Mouse (Mus musculus): ENCODE measurements around the gene Dnah2.

Dnah2 gene

DNA sequence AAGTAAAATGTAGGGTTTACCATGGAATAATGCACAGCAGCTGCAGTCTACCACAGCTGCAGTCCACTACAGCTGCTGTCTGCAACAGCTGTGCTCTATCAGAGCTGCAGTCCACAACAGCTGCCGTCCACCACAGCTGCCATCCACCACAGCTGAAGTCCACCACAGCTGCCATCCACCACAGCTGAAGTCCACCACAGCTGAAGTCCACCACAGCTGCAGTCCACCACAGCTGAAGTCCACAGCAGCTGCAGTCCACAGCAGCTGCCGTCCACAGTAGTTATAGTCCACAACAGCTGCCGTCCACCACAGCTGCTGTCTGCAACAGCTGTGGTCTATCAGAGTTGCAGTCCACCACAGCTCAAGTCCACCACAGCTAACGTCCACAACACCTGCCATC, 89.0 kb downstream of the Dnah2 start:
- no peak for DNase-seq

DNA sequence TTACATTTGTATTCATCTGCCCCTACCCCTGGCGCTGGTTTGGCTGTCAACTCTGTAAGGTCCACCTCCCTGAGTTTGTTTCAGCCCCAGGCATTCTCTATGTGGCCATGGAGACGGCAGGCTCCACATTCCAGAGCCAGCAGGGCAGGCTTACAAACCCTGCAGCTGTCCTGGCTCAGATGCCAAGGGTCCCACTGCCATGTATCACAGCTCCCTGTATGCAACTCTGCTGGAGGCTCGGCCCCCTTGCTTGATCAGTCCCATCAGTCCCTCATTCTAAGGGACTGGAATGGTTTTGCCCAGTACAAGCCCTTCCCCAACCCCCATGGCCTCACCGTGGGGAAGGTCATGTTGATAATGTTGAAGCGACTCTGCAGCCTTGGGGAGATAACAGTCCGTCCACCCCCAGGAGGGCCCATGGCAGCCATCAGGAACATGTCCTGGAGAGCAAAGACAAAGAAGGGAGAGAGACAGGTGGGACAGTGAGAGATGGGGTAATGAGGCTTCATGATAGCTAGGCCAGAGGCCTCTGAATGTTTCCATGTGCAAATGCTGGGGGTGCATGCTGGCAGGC, 91.8 kb downstream of the Dnah2 start:
- DNase-seq, result no peak

GRCm38 (mm10) chr11:69452114-69452867, 96.6 kb downstream of the Dnah2 start:
- DNase-seq, result no peak

- DNase-seq, result no peak
Observed at GRCm38 (mm10) chr11:69447299-69447698, 101.6 kb downstream of the Dnah2 start.

DNA sequence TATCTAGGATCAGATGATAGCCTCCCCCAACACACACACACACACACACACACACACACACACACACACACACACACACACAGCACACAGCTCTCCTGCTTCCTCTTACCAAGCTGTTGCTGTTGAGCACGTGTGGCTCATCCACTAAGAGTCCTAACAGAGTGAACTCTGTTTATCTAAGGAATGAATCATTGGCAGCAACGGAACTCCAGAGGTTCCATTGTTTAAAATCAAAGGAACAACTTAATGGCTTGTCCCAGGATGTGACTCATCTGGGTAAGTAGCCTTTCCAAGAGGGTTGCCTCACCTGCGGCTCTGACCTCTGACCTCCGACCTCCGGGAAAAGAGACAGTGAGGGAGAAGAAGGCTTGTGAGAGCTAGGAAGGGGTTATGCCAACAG, 105.6 kb downstream of the Dnah2 start:
- DNase-seq, result no peak

GRCm38 (mm10) chr11:69437291-69437690, 111.6 kb downstream of the Dnah2 start:
- DNase-seq, result no peak

- no peak for DNase-seq
Observed at GRCm38 (mm10) chr11:69433189-69433588, 115.7 kb downstream of the Dnah2 start.

DNA sequence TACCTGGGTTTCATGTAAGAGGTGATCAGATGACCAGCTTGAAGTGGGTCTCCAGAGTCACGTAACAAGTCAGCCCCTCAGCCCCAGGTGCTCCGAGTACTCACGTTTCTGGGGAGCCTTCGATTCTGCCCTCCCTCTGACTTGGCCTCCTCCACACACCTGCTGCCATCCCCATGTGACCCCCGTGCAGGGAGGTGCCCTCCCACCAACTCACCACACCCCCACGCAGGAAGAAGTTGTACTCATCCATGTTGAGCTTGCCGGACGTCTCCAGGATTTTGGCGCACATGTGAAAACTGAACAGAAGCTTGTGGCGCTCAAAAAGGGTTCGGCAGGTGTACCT, 116.3 kb downstream of the Dnah2 start:
- no peak for DNase-seq

GRCm38 (mm10) chr11:69431829-69432639, 116.9 kb downstream of the Dnah2 start:
- DNase-seq, result peak; percentile 81 to 82

- no peak for DNase-seq
Observed at GRCm38 (mm10) chr11:69430631-69431030, 118.3 kb downstream of the Dnah2 start.

- DNase-seq, result no peak
Observed at GRCm38 (mm10) chr11:69429313-69429712, 119.6 kb downstream of the Dnah2 start.

- no peak for DNase-seq
Observed at GRCm38 (mm10) chr11:69428751-69429150, 120.2 kb downstream of the Dnah2 start.

DNA sequence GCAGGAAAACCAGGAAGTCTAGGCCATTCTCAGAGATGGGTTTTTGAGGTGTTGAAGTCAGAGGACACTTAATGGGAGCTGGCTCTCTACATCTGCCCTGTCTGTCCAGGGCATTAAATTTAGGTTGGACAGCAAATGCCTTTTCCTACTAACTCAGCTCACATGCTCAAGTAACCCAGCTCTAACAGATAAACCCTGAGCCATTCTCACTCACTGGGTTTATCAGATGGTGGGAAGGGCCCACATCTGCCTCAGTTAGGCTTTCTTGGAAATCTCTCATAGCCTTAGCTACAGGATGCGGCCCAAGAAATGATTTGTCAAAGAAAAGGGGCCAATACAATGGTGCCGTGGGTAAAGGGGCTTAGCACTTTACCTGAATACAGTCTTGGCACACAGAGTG, 122.7 kb downstream of the Dnah2 start:
- no peak for DNase-seq

DNA sequence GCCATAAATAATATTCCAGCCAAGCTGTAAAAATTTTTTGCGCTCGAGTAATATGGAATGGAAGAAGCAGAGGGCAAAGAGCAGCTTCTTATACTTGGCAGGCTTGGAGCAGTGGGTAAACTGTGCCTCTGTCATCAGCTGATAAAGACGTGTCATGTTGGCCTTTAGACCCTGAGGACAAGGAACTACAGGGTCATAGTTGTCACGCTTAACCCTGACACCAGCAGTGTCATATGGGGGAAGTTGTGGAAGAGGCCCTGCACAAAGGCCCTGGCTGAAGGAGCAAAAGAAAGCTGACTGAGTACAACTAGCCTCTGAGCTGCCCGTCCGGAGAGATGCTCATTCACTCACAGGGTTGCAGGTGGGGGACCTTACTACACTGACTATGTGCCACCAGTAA, 125.0 kb downstream of the Dnah2 start:
- DNase-seq, result no peak

DNA sequence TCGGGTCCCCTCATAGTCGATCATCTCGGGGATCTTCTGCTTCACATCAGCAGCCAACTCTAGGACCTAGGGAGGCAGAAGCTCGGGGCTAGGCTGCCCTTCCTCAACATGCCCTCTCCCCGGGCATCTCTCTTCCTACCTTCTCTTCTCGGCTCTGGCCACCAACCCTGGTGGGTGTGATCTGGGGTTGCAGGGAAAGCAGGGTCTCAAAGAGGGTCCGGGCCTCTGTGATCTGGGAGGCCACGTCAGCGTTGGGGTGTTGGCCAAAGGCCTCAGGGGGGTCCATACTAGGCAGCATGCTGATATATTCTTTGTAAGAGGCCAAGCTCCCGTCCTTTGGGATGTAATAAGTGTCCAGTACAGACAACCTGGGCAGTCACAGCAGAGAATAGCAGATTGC, 126.1 kb downstream of the Dnah2 start:
- no peak for DNase-seq

GRCm38 (mm10) chr11:69421131-69421977, 127.6 kb downstream of the Dnah2 start:
- no peak for DNase-seq

DNA sequence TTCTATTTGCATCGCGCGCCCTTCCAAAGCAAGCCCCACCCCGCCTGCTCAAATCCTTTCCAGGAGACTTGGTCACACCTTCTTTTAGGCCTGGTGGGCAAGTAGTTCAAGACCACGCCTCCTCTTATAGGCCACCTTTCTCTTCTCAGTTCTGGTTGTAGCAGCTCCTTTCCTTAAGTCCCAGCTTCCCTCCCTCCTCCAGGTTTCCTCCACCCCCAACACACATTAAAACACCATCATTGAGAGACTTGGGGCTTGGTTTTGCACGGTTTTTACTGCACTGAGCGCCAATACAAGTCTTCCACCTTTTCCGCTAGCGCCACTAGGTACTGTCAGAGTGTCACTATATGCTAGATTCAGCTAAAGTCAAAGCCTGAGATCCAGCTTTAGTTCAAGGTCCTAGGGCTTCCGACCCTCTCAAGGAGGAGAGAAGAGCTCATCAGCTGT, 128.3 kb downstream of the Dnah2 start:
- no peak for DNase-seq

GRCm38 (mm10) chr11:69419813-69420553, 128.9 kb downstream of the Dnah2 start:
- DNase-seq, result peak in 1 of 2 experiments; percentile 28

- DNase-seq, result peak; percentile 36 to 42
Observed at GRCm38 (mm10) chr11:69419443-69419812, 129.5 kb downstream of the Dnah2 start.

- peak; percentile 92 to 94 for DNase-seq
Observed at GRCm38 (mm10) chr11:69418481-69419442, 130.1 kb downstream of the Dnah2 start.

All from cerebellum, postnatal 36 days (tissue).